Mouse (Mus musculus) ES-Bruce4 (cell line): Measurements from ENCODE around the gene Lrrc71. TPM values are rescaled to one million over a fixed set of nuclear protein-coding genes. Genes with fewer than 3 reads are reported as not detected.

Experiments
- H3K27ac ChIP-seq: 2 replicates; pipeline ENCODE4 v1.5.1; 2012; ENCODE audit warnings: low read length, inconsistent platforms; ENCODE audit not compliant: insufficient read depth
- H3K27me3 ChIP-seq: 2 replicates; pipeline ENCODE4 v1.6.1; 2012; ENCODE audit warnings: mild to moderate bottlenecking, low read length, inconsistent platforms; ENCODE audit not compliant: control insufficient read depth, poor library complexity, insufficient read depth, severe bottlenecking
- H3K36me3 ChIP-seq: 2 replicates; pipeline ENCODE4 v1.6.1; 2012; ENCODE audit warnings: inconsistent platforms, mild to moderate bottlenecking, low read length, moderate library complexity; ENCODE audit not compliant: control insufficient read depth, poor library complexity, insufficient read depth, severe bottlenecking
- H3K4me1 ChIP-seq: one replicate; pipeline ENCODE4 v1.8.1; 2011; ENCODE audit warnings: low read length; ENCODE audit not compliant: control insufficient read depth, insufficient read depth
- H3K4me3 ChIP-seq: 2 replicates; pipeline ENCODE4 v1.5.1; 2011; ENCODE audit warnings: low read depth, mild to moderate bottlenecking, low read length
- H3K9ac ChIP-seq: 2 replicates; pipeline ENCODE4 v1.6.1; 2012; ENCODE audit warnings: low read depth, mild to moderate bottlenecking, inconsistent platforms; ENCODE audit not compliant: poor library complexity, severe bottlenecking
- H3K9me3 ChIP-seq: replicated peaks from 2 replicates; pipeline ENCODE4 v1.6.1; 2012; ENCODE audit warnings: mild to moderate bottlenecking, low read length, inconsistent platforms; ENCODE audit not compliant: control insufficient read depth, poor library complexity, insufficient read depth, severe bottlenecking
- CTCF ChIP-seq: IDR thresholded peaks from one replicate; pipeline ENCODE4 v1.8.1; 2011; ENCODE audit warnings: low read depth, low read length
- EP300 ChIP-seq: IDR thresholded peaks from 2 replicates; pipeline ENCODE4 v1.6.1; 2011; ENCODE audit warnings: low read depth, low read length; ENCODE audit not compliant: insufficient read depth
- POLR2A ChIP-seq: IDR thresholded peaks from one replicate; pipeline ENCODE4 v1.8.1; 2011; ENCODE audit warnings: low read length; ENCODE audit not compliant: insufficient read depth
- polyA plus RNA-seq: library from polyadenylated mRNA; stranded (reverse); fragments of >200 nt; gene quantifications from 2 replicates; pipeline ENCODE4 v1.2.4, GENCODE M21; 2011; ENCODE audit warnings: low read depth; ENCODE audit not compliant: missing spikeins, insufficient read depth, insufficient read length

The Lrrc71 gene
- polyA plus RNA-seq, 1 experiment: not detected

- TF ChIP-seq CTCF (no peak), EP300 (no peak), POLR2A (no peak)
- Histone ChIP-seq H3K9ac (no peak overlapping the region), H3K9me3 (no peaks in the 10 kb centered on the region), H3K36me3 (no peaks in the 10 kb centered on the region), H3K4me1 (no peaks in the 10 kb centered on the region), H3K4me3 (no peak overlapping the region), H3K27me3 (no peaks in the 10 kb centered on the region), H3K27ac (no peak overlapping the region)
Measured at GRCm38 (mm10) chr3:87738906-87739305, 9.5 kb downstream of the Lrrc71 start.

- Histone ChIP-seq H3K4me1 (no peaks in the 10 kb centered on the region), H3K9me3 (no peaks in the 10 kb centered on the region), H3K9ac (no peak overlapping the region), H3K27me3 (no peaks in the 10 kb centered on the region), H3K36me3 (no peaks in the 10 kb centered on the region), H3K4me3 (no peak overlapping the region), H3K27ac (no peak overlapping the region)
- no peak for TF ChIP-seq CTCF
- TF ChIP-seq EP300: no peak
- no peak for TF ChIP-seq POLR2A
Measured at GRCm38 (mm10) chr3:87735335-87735734, 13.1 kb downstream of the Lrrc71 start.

- no peaks in the 10 kb centered on the region for H3K36me3 ChIP-seq
- TF ChIP-seq CTCF (no peak), POLR2A (no peak), EP300 (no peak)
Measured at GRCm38 (mm10) chr3:87733984-87734761, 14.3 kb downstream of the Lrrc71 start.

GRCm38 (mm10) chr3:87733098-87733497 is 15.3 kb downstream of the Lrrc71 start:
- no peaks in the 10 kb centered on the region for H3K36me3 ChIP-seq

More at GRCm38 (mm10) chr3:87733984-87734761, 14.3 kb downstream of the Lrrc71 start:
- Histone ChIP-seq H3K4me1 (no peaks in the 10 kb centered on the region), H3K9me3 (no peaks in the 10 kb centered on the region), H3K27ac (no peak overlapping the region), H3K4me3 (no peak overlapping the region), H3K9ac (no peak overlapping the region), H3K27me3 (no peaks in the 10 kb centered on the region)

GRCm38 (mm10) chr3:87728696-87729095 is 19.7 kb downstream of the Lrrc71 start:
- Histone ChIP-seq H3K27ac (no peak overlapping the region), H3K9me3 (no peaks in the 10 kb centered on the region), H3K9ac (no peak overlapping the region), H3K4me1 (no peaks in the 10 kb centered on the region), H3K4me3 (no peak overlapping the region), H3K36me3 (peaks cover 11% of the 10 kb centered on the region), H3K27me3 (no peaks in the 10 kb centered on the region)
- TF ChIP-seq CTCF: no peak
- no peak for TF ChIP-seq EP300
- TF ChIP-seq POLR2A: no peak

More at GRCm38 (mm10) chr3:87733098-87733497, 15.3 kb downstream of the Lrrc71 start:
- H3K4me1 ChIP-seq: no peaks in the 10 kb centered on the region
- H3K27ac ChIP-seq: no peak overlapping the region
- no peaks in the 10 kb centered on the region for H3K9me3 ChIP-seq
- H3K27me3 ChIP-seq: no peaks in the 10 kb centered on the region
- no peak for TF ChIP-seq POLR2A
- TF ChIP-seq CTCF: no peak
- no peak for TF ChIP-seq EP300
- no peak overlapping the region for H3K9ac ChIP-seq
- no peak overlapping the region for H3K4me3 ChIP-seq

GRCm38 (mm10) chr3:87726191-87726590 is 22.2 kb downstream of the Lrrc71 start:
- no peaks in the 10 kb centered on the region for H3K4me1 ChIP-seq
- H3K4me3 ChIP-seq: no peak overlapping the region
- no peaks in the 10 kb centered on the region for H3K9me3 ChIP-seq
- H3K9ac ChIP-seq: no peak overlapping the region
- H3K27ac ChIP-seq: no peak overlapping the region
- TF ChIP-seq CTCF: no peak
- no peak for TF ChIP-seq EP300
- no peak for TF ChIP-seq POLR2A
- H3K27me3 ChIP-seq: no peaks in the 10 kb centered on the region
- H3K36me3 ChIP-seq: peaks cover 11% of the 10 kb centered on the region
